Mouse (Mus musculus): ENCODE data around the gene Zbtb38.

DNA sequence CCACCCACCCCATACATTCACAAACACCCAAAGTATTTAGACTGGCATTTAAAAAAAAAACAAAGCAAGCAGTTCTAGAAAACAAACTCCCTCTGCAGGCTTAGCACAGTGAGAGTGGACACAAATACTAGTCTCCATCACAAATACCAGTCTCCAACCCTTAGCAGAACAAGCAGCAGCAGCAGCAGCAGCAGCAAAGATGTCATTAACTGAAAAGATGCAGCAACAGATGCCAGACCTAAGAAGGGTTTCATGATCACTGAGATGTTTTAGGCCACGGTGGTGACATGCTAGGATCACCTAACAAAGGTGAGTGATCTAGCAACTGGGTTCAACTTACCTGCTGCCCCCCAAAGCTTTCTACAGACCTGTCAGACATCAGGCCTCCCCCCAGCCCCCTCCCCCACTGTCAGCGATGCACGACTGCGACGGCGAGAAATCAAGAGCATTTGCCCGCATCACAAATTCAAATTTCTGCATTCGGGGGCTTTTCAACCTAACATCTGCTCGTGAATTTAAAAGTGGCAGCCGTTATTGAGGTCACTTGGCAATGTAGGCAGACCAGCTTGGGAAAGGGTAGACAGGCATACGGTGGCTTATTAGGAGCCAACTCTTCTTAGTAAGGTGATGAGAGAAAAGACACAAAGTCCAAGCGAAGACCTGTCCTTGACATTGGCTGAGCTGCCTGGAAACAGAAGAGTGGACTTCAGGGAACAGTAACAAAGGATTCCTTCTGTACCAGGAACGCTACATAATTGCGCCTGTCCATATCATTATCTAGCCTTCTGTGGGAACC lies 26.1 kb downstream of the Zbtb38 start:
- TF ChIP-seq GATA1 (IDR thresholded peaks at IDR 0.05; ENCODE audit: borderline replicate concordance, low read length): no peak
- no peak for TF ChIP-seq CTCF (IDR thresholded peaks at IDR 0.05; ENCODE audit: low read depth, low read length)
- no peak for TF ChIP-seq POLR2AphosphoS5 (IDR thresholded peaks at IDR 0.05; ENCODE audit: insufficient replicate concordance, low read depth, low read length)
- no peak for TF ChIP-seq TAL1 (conservative IDR thresholded peaks at IDR 0.05; ENCODE audit: low read depth, low read length)
- TF ChIP-seq GATA2 (IDR thresholded peaks at IDR 0.05; ENCODE audit: borderline replicate concordance, low read depth, low read length): no peak
